Mouse (Mus musculus) left cerebral cortex, adult 2 months (tissue): ENCODE measurements at regions not wholly inside any gene's neighbourhood (a gene's known extent, or its start where the extent isn't known, plus 50 kb on each side); places are given as distances from the start of the nearest gene placed in this dataset.

Experiments used
- DNase-seq, 2 experiments: peaks; one replicate each; pipeline ENCODE4 v3.0.0; 2021 to 2022; ENCODE audit warnings: low spot score in 2 of 2, mixed read lengths in 1 of 2; ENCODE audit errors: extremely low spot score in 1 of 2
- H3K27ac ChIP-seq: fragments of 200-600 bp; 2 replicates; pipeline ENCODE4 v1.8.1; 2022
- H3K4me3 ChIP-seq: fragments of 200-600 bp; 2 replicates; pipeline ENCODE4 v1.8.1; 2022
- CTCF ChIP-seq: fragments of 200-600 bp; IDR thresholded peaks from 2 replicates; pipeline ENCODE4 v1.8.1; 2022; ENCODE audit warnings: antibody characterized with exemption, mild to moderate bottlenecking, moderate library complexity
- intact Hi-C: fragments of 180-260 bp; cut with DNase I; formaldehyde crosslinking; loops from one replicate; pipeline ENCODE4 v1.15.1; 2025

DNA sequence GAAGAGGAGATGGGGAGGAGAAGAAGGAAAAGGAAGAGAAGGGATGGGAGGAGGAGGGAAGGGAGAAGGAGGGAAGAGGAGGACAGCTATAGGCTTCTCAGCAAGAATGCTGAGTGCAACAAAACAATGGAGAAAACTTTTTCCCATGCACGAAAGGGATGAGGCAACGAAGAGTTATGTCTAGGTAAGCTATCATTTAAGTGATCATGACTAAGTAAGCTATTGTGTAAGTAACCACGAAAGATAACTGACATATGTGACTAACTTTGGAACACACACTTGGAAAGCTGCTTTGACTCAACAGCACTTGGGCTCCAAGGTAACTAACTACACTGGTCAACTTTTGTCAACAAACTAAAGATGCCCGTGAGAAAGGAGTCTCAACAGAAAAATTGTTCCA lies 50.9 kb upstream of the Fstl1 start:
- H3K27ac ChIP-seq = no peak overlapping the region
- H3K4me3 ChIP-seq = no peak overlapping the region
- intact Hi-C loops = no loop called here
- no peak for TF ChIP-seq CTCF
- DNase-seq = no peak

DNA sequence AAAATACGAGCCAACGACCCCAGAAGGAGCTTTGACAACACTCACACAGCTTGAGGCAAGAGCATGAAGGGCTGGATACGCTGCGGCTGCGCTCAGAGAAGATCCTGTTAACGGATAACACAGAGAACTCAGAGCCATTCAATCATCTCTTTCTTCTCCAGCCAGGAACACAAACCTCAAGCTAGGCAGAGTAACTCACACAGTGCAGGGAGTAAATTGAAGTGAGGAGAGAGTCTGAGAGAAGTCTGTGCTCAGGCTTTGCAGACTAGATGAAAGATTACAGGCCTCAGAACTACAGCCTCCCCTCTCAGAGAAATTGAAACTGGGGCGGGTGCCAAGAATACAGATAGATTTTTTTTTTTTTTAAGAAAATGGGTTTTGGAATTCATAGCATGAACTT lies 60.9 kb upstream of the Ndufb4 start:
- DNase-seq = no peak
- Histone ChIP-seq H3K27ac (no peak overlapping the region), H3K4me3 (no peak overlapping the region)
- intact Hi-C loops = no loop called here
- TF ChIP-seq CTCF = no peak

DNA sequence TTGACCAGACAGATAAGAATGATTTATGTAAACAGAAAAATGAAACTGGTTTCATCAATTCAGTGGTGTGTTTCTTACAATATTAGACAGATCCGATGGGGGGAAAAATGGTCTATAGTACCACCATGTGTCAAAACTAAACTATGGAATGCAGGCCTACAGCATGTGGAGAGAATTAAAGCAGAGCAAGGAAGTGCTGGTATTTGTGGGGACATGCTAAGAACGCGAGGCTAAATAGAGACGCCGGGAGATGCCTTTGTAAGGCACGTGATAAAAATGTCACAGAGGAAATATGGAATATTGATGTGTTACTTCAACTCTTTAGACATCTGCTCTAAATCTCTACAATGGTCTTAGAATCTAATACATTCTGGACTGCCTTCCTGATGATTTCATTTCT lies 60.0 kb upstream of the Ndufb4 start:
- TF ChIP-seq CTCF = no peak
- no peak overlapping the region for H3K4me3 ChIP-seq
- H3K27ac ChIP-seq = no peak overlapping the region
- no peak for DNase-seq
- intact Hi-C loops = no loop called here

DNA sequence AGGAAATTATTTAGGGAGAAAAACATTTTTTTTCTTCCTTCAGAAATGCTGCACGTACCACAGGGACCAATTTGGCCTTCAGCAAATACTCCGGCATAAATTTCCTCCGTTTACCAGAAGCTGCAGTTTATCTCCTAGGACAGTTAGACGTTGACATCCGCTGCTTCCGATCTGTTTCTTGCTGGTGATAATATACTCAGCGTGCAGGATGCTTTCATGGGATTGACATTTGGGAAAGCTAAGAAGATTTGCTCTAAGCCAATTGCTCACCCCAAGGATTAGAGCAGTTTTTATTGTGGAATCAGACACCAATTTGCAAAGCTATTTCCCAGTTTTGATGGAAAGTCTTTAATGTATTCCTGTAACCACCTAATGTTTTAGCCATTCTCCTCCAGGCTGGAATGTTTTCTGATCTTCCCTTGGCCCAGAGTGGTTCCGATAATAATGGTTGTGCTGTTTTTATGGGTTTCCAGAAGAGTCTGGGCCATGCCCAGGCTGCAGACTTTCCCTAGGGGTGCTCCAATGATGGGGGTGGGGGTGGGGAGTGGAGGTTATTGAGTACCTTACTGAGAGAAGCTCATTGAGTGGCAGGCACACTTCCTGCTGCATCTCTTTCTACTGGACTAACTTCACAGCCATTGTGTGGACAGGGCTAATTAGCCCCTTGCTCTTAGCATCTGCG lies 52.1 kb upstream of the Ndufb4 start:
- H3K27ac ChIP-seq = no peak overlapping the region
- no peak overlapping the region for H3K4me3 ChIP-seq
- no peak for TF ChIP-seq CTCF
- no peak for DNase-seq
- intact Hi-C loops = loop anchor here (5.0 kb wide), 1 partner anchor 71 kb away; the partner anchor contains the start of gene Fstl1

DNA sequence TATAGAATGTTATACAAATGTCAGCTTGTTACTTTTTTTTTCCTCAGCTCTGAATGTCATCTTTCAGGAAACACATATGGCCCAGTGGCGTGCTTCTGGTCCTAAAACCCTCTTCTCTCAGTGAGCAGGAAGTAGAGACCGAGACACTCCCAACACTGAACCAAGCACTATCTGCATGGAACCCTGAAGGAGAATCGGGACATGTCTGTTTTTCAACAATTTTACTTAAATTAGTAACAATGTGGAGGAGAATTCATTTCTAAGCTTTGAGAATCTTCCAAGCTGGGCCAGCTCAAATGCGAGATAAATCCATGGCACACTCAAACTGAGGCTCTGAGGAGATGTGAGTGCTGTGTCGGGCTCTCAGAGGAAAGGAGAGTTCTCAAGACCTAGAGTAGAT lies 51.0 kb upstream of the Ndufb4 start:
- intact Hi-C loops = loop anchor here (5.0 kb wide), 1 partner anchor 72 kb away; the partner anchor contains the start of gene Fstl1
- no peak for TF ChIP-seq CTCF
- peak overlapping the region; percentile 86 for H3K27ac ChIP-seq
- H3K4me3 ChIP-seq = no peak overlapping the region
- DNase-seq = no peak

DNA sequence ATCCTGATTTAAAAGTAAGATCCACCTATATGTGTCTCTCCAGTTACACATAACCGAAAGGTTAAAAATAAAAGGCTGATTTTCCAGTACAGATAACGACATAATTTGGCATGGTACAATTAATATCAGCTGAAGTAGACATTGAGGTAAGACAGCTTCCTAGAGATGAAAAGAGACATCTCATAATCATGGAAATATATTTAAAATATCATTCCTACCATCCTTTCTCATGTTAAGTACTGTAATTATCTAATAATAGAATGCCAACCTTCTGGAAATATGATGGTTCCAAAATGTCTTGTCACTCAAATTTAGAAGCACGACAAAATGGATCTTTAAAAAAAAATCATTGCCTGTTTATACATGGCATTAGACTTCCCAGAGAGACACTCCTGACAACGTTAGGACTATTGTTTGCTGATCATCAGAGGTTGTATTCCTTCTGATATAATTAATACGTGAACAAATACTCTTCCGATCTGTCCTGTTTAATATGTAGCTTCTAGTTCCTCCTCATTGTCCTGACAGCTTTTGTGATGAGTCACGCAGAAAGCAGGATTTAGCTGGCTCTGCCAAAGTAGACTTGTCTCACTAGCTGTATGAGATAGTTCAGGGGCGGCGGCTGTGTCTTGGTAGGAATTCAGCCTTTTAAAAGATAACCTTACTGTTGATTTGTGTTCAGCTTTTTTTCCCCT lies 50.4 kb upstream of the Ndufb4 start:
- intact Hi-C loops = loop anchor here (5.0 kb wide), 1 partner anchor 73 kb away; the partner anchor contains the start of gene Fstl1
- peak in 1 of 2 experiments; percentile 43 for DNase-seq

More for the DNA sequence above, 50.4 kb upstream of the Ndufb4 start:
- H3K4me3 ChIP-seq = no peak overlapping the region
- TF ChIP-seq CTCF = no peak
- H3K27ac ChIP-seq = peak overlapping the region; percentile 86
